Mouse (Mus musculus): Measurements from ENCODE around the gene Gjb6.
A peak's percentile ranks its signal among the peaks of the same experiment; 100 is the strongest.

The Gjb6 gene

GRCm38 (mm10) chr14:57133161-57133661 is at the start of gene Gjb6:
Gjb6 (minus strand) TSS chr14:57133611.
- DNase-seq: no peak

DNA sequence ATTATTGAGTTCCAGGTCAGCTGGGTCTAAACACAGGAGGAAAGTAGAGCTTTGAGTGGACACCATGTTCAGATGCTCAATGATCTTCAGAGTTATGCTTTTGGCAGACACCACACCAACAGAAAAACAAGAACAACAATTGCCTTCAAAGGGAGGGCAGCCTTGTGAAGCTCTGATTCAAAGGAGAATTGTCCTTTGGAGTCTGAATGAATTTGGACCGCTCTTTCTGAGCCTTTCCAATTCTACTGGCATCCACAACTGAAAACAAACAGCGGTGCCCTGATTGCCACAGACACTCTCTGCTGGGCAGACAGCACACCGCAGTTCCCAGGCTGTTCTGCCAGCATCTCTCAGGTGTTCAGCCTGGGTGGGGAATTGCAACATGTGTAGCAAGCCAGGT is 32.1 kb upstream of the Gjb6 start:
- DNase-seq: no peak

GRCm38 (mm10) chr14:57161833-57162232 is 28.4 kb upstream of the Gjb6 start:
- DNase-seq: no peak

GRCm38 (mm10) chr14:57161201-57161600 is 27.8 kb upstream of the Gjb6 start:
- DNase-seq: peak; percentile 8

GRCm38 (mm10) chr14:57154916-57155315 is 21.5 kb upstream of the Gjb6 start:
- no peak for DNase-seq

DNA sequence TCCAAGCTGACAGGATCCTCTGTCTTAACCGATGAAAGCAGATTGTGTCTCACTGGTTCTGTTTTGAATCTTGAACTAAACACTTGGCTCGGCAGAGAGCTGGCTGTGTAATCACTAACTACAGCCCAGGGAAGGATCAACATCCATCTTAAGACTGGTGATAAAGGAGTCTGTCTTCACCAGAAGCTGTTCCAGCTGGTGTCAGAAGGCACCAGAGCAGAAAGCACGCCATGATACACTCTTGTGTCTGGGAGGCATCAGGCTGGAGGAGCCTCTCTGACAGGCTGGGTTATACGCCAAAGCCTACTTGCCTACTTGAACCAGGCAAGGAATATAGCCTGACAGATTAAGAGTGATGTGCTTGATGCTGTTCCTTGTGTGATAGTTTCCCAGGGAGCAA is 12.3 kb upstream of the Gjb6 start:
- no peak for DNase-seq

GRCm38 (mm10) chr14:57135265-57135664 is 1.9 kb upstream of the Gjb6 start:
- DNase-seq: no peak

- DNase-seq: no peak
Measured at GRCm38 (mm10) chr14:57127383-57127782, 6.0 kb downstream of the Gjb6 start.

- DNase-seq: no peak
Measured at GRCm38 (mm10) chr14:57122295-57122694, 11.1 kb downstream of the Gjb6 start.

DNA sequence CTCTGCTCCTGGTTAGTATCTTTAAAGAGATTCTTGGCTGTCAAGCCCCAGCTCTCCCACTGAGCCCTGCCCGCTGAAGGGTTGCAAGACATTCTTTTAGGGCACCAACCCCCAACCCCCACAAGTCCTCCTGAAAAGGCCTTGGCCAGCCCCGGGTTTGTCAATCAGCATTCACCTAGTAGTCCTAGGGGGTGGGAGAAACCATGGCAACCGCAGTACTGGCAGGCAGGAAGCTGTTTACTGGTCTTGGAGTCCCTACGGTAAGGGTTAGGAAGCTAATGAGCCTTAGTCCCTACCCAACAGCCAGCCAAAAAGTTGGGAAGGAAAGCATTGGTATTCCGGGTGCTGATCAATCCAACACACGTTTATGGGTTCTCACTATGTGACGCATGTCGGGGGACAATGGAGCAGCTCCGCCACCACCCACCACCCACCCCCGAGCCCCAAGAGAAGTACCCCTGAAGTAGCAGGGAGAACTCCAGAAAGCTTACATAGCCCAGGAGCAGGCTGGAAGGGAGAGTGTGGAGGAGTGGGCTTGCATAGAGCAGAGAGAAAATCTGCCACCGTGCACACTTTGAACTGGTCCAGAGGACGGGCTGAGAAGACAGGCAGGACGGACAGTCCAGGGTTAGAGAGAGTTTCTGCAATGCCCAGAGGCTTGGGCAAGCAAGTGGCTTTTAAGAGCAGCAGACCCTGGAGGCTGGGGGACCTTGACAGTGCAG is 17.4 kb downstream of the Gjb6 start, which contains the start of gene Gm4491:
Gene Gm4491, minus strand, starts transcription at position 61 of the 722 bp plus-strand sequence.
- peak; percentile 48 for DNase-seq

- no peak for DNase-seq
Measured at GRCm38 (mm10) chr14:57109194-57109593, 24.2 kb downstream of the Gjb6 start.

- no peak for DNase-seq
Measured at GRCm38 (mm10) chr14:57107916-57108315, 25.5 kb downstream of the Gjb6 start.

DNA sequence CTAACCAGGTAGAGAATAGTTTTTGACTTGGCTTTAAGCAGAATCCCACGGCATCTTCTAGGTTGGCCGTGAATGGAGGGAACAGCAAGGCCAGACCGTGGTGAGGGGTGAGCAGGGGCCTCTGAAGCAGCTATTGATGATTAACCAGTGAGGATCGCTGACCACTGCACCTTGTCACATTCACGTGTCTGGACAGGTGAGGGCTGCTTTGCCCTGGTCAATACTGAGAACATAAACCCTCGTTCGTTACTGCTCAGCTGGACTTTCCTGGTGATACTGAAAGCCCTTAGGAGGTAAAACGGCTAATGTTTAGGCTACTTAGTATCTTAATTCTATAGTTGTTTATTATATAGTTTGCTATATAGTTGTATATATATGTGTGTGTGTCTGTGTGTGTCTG is 26.3 kb downstream of the Gjb6 start:
- DNase-seq: no peak

DNA sequence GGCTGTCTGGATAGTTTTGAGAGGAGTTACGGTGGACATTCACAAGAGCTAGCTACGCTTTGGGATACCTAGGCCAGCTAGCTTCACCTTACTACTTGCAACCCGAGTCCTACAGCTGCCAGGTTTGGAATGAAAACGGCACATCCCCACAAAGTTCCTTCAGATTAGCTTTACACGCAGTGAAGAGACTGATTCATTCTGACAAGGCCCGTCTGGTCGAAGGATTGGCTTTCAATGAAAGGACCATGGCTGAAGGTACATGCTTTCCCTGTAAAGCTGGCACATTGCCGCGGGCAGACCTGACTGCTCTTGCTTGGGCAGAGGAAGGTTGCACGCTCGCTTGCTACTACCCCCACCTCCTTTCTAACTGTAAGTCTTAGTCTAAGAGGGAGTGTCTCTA is 27.7 kb downstream of the Gjb6 start:
- DNase-seq: no peak

- DNase-seq: no peak
Measured at GRCm38 (mm10) chr14:57105111-57105510, 28.3 kb downstream of the Gjb6 start.

- no peak for DNase-seq
Measured at GRCm38 (mm10) chr14:57104106-57105023, 29.0 kb downstream of the Gjb6 start, which contains the start of gene Gjb2. Gjb2 (minus strand) TSS chr14:57104702.

GRCm38 (mm10) chr14:57103711-57104105 is 29.7 kb downstream of the Gjb6 start:
- no peak for DNase-seq

DNA sequence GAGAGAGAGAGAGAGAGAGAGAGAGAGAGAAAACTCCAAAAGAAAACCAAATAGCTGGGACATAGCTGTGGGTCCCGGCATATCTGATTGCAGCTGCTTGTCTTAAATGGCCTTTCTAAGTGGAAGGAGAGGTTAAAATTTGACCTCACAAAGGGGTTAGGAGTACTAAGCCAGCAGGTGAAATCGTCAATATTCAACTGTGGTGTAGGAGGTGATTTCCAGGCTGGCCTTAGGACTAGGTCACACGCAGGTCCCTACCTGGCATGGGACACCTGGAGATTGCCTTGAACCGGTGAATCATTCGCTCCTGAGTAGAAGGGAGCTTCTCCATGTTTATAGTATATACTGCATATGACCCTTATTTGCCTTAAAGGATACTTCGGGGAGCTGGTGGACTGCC is 30.3 kb downstream of the Gjb6 start:
- DNase-seq: no peak

DNA sequence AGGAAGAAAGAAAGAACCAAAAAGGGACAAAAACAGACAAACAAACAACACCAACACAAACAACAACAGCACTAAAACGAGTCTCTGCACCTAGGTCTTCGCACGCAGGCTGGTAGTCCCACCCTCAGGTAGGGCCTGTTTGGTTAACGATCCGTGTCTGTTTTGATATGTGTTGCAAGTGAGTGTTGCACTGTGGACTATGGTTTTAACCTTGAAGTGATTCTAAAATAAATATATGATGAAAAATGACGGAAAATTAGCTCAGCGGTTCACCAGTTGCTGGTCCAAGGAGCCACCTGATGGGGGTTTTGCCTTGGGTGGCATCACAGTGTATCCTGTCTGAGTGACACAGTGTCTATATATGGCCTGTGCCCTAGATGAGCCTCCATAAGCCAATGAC is 31.8 kb downstream of the Gjb6 start:
- no peak for DNase-seq

DNA sequence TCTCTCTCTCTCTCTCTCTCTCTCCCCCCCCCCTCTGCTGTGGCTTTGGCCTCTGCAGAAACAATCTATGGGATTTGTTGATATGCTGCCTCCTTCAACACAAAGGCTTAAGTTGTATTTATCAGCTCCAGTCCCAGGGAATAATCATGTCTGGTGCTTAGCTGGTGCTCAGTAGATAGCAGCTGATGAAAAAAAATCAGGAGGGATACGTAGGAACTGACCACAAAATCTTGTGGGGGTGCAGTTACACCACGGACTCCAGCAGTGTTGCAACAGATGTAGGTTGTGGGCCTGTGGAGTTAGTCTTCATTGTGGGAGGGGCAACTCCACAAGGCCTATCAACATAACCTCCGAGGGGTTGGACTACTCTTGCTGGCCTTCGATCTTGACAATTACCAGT is 37.6 kb downstream of the Gjb6 start:
- no peak for DNase-seq

DNA sequence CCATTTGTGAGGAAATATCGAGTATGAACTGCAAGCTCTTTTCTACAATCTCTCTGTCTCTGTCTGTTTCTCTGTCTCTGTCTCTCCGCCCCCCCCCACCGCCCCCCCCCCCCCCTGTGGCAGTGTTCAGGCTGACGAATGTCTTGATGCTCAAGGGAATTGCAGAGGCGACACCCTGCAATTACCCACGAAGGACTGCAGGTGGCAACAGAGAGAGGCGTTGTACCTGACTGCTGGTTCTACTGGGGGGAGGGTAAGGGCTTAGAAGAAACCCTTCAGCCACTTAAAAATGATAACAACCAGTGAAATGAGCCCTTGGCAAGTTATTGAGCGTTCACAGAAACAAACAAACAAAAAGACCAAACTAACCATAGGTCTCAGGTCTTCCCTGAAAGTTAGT is 40.4 kb downstream of the Gjb6 start:
- peak; percentile 7 for DNase-seq

DNA sequence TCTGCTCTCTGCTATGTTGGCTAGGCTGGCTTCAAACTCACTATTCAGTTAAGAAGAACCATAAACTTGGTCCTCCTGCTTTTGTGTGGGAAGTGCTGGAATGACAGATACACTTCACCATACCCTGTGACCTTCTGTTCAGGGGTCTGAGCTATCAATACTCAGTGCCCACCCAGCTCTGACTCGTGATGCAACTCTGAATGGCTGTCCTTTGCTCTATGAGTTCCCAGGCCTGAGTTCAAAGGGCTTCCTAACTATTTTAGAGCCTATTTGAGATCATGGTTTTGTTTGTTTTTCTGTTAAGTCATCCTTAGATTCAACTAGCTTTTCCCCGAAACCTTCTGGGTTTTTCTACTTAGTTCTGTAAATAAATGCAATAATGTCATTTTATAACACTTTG is 43.4 kb downstream of the Gjb6 start:
- no peak for DNase-seq

DNA sequence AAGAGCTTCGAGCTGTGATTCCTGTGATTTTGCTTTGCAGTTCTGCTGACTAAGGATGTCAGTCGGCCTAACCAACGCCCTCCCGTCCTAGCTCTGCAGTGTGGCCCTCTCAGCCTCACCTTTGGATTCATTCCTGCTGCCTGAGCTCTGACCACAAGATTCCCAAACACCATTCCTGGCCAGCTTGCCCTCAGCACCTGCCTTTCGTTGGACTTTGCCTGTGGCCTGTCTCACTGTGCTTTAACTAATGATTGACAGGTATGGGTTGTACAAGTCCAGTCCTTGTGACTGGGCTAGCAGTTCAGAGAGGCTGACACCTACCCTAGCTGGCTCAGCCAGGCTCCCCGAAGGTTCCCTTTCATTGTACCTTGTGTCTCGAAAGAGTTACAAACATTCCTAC is 44.3 kb downstream of the Gjb6 start:
- no peak for DNase-seq

DNA sequence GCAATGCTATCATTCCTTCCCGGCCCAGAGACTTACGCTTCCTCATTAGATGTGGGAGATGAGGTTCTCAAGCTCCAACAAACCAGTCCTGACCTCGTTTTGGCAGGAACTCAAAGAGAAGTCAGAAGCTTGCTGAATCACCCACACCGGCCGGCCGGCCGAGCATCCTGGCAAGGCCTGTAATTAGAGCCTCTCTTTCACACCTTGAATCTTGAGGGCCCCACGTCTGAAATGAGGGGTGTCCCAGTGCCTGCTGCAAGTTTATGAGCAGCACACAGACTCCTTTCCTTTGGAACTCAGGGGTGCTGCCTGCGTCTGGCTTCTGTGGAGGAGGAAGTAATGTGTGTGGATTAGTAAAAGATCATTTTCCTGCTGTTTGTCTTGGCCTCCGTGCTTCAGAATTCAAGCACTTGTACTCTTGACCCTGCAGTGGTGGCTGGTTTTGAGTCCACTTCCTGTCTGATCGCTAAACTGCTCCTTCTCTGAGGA is 49.2 kb downstream of the Gjb6 start:
- DNase-seq: no peak

Data from cerebellum, adult 11-12 months (tissue).